Mouse (Mus musculus): ENCODE results near the gene Hdac10.

GRCm38 (mm10) chr15:89146537-89146936, 18.0 kb upstream of the Hdac10 start:
- TF ChIP-seq POLR2A (IDR thresholded peaks at IDR 0.05; ENCODE audit: insufficient read depth, low read length) (no peak), CTCF (IDR thresholded peaks at IDR 0.05; ENCODE audit: low read depth, low read length) (no peak)
